Mouse (Mus musculus) neutrophil, adult 65 days (primary cell): Measurements from ENCODE around the gene Xpo6. TPM values are rescaled to one million over a fixed set of nuclear protein-coding genes. Genes with fewer than 3 reads are reported as not detected.

ENCODE experiments used
- total RNA-seq: library from RNA; stranded (reverse); gene quantifications from 2 replicates; pipeline ENCODE4 v1.2.4, GENCODE M21; 2023

Gene Xpo6
- total RNA-seq: 189 and 287 TPM in 2 replicates

DNA sequence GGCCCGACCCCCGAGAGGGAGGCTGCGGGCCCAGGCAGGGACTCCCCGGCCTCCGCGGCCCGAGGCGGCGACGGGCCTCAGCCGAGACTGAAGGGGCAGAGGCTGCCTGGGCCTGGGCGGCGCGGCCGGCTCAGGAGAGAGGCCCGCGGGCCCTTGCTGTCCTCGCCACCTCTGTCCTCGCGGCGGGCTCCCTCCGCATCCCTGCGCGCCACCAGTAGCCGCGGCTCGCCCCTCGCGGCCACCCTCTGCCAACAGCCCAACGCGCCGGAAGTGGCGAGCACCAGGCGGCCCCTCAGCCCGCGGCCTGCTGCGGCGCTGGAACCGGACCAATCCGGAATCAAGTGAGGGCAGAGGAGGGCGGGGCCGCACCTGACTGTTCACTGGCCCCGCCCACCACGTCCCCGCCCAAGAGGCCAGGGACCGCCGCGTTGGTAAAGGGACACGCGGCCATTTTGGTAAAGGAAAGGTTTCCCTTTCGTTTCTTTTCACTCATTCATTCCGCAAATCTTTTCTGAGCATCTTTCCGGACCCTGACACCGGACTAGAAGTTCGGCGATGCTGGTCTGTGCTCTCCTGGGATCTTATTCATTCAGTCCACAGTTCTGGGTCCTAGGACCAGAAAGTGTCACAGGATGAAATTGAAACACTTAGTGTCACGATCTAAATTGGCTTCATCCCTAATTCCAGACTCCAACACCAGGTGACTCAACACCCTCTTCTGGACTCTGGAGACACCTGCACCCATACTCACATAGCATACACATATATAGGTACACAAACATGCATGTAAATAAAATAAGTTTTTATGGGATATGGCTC is at the start of gene Xpo6:
Gene Xpo6 (minus strand): TSS at position 324 of the 819 bp plus-strand sequence.

GRCm38 (mm10) chr7:126082286-126082741 is 118.0 kb downstream of the Xpo6 start, which contains the start of gene Gsg1l:
TSS of gene Gsg1l (minus strand) at chr7:126082411.

Other genes starting within 250 kb of the Xpo6 start
- not detected in 2 replicates for gene Gsg1l, start 118.1 kb downstream of the Xpo6 start, total RNA-seq
- gene Sbk1, start 72.1 kb upstream of the Xpo6 start, total RNA-seq: 5.0 and 7.4 TPM in 2 replicates
- 1.00 and 3.6 TPM in 2 replicates for gene Lat, start 169.1 kb upstream of the Xpo6 start, total RNA-seq
- gene Spns1, start 176.9 kb upstream of the Xpo6 start, total RNA-seq: 40.0 and 61.0 TPM in 2 replicates
- gene Nfatc2ip, start 196.2 kb upstream of the Xpo6 start, total RNA-seq: 11.9 and 12.2 TPM in 2 replicates
- 2.7 and 5.7 TPM in 2 replicates for gene Cd19, start 214.4 kb upstream of the Xpo6 start, total RNA-seq
- gene Rabep2, start 228.3 kb upstream of the Xpo6 start, total RNA-seq: 12.6 and 13.9 TPM in 2 replicates